Mouse (Mus musculus): ENCODE measurements around the gene Lgi2.

DNA sequence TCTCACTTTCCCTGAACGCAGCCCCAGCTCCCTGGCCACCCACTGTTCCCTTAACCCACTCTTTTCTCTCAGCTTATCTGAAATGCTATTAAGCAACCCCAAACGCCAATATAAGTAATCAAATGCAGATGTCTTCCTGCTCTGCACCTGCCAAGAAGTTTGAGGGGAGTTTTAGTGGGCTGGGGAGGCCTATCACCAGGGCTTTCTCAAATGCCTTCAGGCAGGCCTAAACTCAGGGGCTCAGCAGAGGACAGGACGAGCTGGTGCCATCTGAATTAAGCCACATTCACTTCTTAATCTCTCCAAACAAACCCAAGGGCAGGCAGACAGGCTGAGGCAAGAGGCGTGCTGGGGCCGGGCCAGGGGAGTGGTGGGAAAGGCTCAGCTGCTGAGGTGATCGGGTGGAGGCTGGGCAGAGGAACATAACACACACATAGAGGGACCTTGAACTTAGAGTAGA lies 38.4 kb upstream of the Lgi2 start:
- TF ChIP-seq CTCF (IDR thresholded peaks at IDR 0.05; ENCODE audit: extremely low read depth, insufficient read depth, low read length) (no peak), POLR2A (IDR thresholded peaks at IDR 0.05; ENCODE audit: extremely low read depth, insufficient read depth, low read length) (no peak)
